Mouse (Mus musculus) erythroblast, embryonic 14.5 days (primary cell): ENCODE data around the gene Slc22a6. TPM values are rescaled to one million over a fixed set of nuclear protein-coding genes. Genes with fewer than 3 reads are reported as not detected.

ENCODE experiments used
- H3K27me3 ChIP-seq: 2 replicates; pipeline ENCODE4 v1.6.1; 2012; ENCODE audit warnings: inconsistent platforms; ENCODE audit not compliant: control insufficient read depth
- H3K36me3 ChIP-seq: 2 replicates; pipeline ENCODE4 v1.6.1; 2012; ENCODE audit warnings: mild to moderate bottlenecking, inconsistent platforms; ENCODE audit not compliant: control insufficient read depth
- H3K4me1 ChIP-seq: 2 replicates; pipeline ENCODE4 v1.6.1; 2012; ENCODE audit warnings: inconsistent platforms; ENCODE audit not compliant: control insufficient read depth
- H3K4me3 ChIP-seq: replicated peaks from 2 replicates; pipeline ENCODE3; 2012; ENCODE audit warnings: moderate library complexity, mild to moderate bottlenecking, inconsistent platforms
- H3K9me3 ChIP-seq: 2 replicates; pipeline ENCODE4 v1.6.1; 2012; ENCODE audit warnings: low read length, inconsistent platforms, mixed read lengths; ENCODE audit not compliant: control insufficient read depth
- GATA1 ChIP-seq: IDR thresholded peaks from 2 replicates; pipeline ENCODE4 v1.6.1; 2012; ENCODE audit warnings: low read length, inconsistent platforms, mixed read lengths
- TAL1 ChIP-seq: IDR thresholded peaks from 3 replicates; pipeline ENCODE4 v1.6.1; 2012; ENCODE audit warnings: low read length, inconsistent platforms, mixed read lengths
- polyA plus RNA-seq: library from polyadenylated mRNA; stranded (reverse); fragments of >175 nt; gene quantifications from 2 replicates; pipeline ENCODE4 v1.2.3, GENCODE M21; 2012

The Slc22a6 gene
- polyA plus RNA-seq, 1 experiment: not detected

DNA sequence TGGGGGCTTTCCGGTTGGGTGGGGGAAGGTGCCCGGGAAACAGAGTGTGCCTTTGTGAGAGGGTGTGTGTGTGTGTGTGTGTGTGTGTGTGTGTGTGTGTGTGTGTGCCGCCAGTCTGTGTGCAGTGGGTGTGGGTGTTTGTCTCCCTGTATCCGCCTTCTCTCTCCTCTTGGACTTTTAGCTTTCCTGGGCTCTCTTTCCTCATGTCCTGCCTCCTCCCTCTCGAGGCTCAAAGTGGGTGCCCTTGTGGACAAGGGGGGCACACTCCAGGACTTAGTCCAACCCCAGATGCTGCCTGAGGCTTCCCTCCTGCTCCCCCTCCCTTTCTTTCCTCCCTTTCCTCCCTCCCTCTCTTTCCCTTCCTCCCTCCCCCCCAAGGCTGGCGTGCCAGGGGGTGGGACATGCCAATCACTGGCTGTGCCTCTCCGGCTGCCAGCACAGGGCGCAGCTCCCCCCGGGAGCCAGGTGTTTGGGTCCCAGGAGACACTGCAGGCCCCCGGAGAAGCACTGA is 46.1 kb downstream of the Slc22a6 start:
- peaks cover 37% of the 10 kb centered on the region for H3K4me1 ChIP-seq
- no peak overlapping the region for H3K4me3 ChIP-seq
- no peaks in the 10 kb centered on the region for H3K36me3 ChIP-seq
- peaks cover 35% of the 10 kb centered on the region for H3K27me3 ChIP-seq
- no peaks in the 10 kb centered on the region for H3K9me3 ChIP-seq
- TF ChIP-seq TAL1 (no peak), GATA1 (no peak)

DNA sequence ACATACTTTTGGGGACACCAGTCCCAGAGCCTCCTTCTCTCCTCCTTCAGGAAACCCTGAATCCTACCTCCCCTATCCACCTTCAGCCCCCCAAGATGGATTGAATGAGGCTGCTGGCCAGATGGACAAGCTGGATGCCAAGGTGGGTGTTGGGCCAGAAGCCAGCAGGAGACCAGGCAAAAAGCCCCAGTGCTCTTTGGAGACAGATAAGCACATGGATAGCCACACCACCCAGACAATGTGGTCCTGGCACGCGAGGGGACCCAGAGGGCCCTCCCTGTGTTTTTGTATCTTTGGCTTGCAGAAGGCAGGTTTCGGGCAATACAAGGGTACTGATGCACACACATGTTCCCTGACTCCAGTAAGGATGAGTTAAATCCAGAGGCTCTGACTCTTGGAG is 47.0 kb downstream of the Slc22a6 start:
- Histone ChIP-seq H3K27me3 (peaks cover 35% of the 10 kb centered on the region), H3K9me3 (no peaks in the 10 kb centered on the region), H3K36me3 (no peaks in the 10 kb centered on the region), H3K4me1 (peaks cover 42% of the 10 kb centered on the region), H3K4me3 (no peak overlapping the region)
- TF ChIP-seq TAL1 (no peak), GATA1 (no peak)

DNA sequence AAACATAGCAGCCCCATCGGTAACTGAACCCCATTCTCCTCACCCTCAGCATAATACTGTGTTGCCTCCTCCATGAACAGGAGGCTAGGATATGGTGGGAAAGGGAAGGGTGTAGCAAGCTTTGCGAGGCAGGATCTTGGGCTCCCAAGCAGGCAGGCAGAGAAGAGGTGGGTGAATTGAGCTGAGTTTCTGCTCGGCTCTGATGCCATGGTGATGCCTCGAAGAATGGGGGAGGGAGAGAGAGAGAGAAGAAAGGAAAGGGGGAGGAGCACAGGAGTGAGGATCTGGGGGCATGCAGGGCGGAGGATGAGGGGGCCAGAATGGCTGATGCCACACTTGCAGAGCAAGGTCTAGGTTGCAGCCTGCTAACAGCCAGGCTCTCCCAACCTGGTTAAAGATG is 47.9 kb downstream of the Slc22a6 start:
- H3K36me3 ChIP-seq: no peaks in the 10 kb centered on the region
- H3K9me3 ChIP-seq: no peaks in the 10 kb centered on the region
- TF ChIP-seq GATA1: no peak
- no peak for TF ChIP-seq TAL1
- H3K4me3 ChIP-seq: no peak overlapping the region
- peaks cover 30% of the 10 kb centered on the region for H3K27me3 ChIP-seq
- H3K4me1 ChIP-seq: peaks cover 42% of the 10 kb centered on the region

DNA sequence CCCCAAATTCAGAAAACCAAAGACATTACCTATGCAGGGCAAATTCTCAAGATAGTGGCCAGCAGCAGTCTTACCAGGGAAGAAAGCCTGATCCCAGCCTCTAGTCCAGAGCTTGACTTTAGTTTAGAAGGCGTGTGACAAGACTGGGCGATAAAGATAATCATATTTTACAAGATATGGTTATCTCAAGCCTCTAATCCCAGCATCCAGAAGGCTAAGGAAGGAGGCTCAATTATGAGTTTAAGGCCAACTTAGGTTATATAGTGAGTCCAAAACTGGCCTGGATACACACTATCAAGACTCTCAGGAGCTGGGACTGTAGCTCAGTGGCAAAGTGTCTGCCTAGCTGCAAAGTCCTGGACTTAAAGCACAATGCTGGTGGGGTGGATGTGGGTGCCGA is 55.0 kb downstream of the Slc22a6 start:
- H3K9me3 ChIP-seq: no peaks in the 10 kb centered on the region
- peaks cover 42% of the 10 kb centered on the region for H3K4me1 ChIP-seq

DNA sequence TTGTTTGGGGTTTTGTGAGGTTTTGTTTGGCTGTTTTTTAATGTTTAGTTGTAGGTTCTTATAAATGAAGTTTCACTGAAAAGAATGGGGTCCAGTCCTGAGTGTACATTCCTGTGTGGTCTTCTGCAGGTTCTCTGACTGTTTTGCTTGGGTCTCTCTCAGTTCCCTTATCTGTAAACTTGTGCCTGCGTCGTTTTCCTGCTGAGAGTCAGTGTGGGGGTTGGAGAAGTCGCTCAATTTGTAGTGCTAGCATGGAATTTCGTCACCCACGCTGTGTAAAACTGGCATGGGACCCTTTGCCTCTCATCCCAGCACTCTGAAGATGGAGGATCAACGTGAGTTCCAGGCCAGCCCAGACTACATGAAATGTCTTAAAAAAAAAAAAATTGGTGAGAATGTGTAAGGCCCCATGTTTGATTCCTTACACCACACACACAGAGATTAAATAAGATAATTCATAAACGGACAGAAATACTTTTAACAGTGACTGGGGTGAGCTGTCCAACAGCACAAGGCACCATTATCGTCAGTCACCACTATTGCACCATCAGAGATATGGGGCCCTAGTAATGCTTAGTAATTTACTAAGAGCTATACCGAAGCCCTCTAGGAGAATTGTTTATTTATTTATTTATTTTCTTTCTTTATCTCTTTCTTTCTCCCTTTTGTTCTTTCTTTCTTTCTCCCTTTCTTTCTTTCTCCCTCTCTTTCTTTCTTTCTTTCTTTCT is 55.7 kb downstream of the Slc22a6 start:
- Histone ChIP-seq H3K4me3 (no peak overlapping the region), H3K9me3 (no peaks in the 10 kb centered on the region), H3K36me3 (no peaks in the 10 kb centered on the region), H3K4me1 (peaks cover 42% of the 10 kb centered on the region), H3K27me3 (no peaks in the 10 kb centered on the region)
- TF ChIP-seq TAL1: no peak
- TF ChIP-seq GATA1: no peak

More for the DNA sequence above, 55.0 kb downstream of the Slc22a6 start:
- Histone ChIP-seq H3K27me3 (no peaks in the 10 kb centered on the region), H3K36me3 (no peaks in the 10 kb centered on the region), H3K4me3 (no peak overlapping the region)
- no peak; the same call in 1 of the 2 replicates for TF ChIP-seq GATA1
- no peak for TF ChIP-seq TAL1

Other genes starting within 250 kb of the Slc22a6 start
- not detected in 2 replicates for gene Slc22a30, start 212.9 kb upstream of the Slc22a6 start, polyA plus RNA-seq
- gene Slc22a8, start 26.8 kb upstream of the Slc22a6 start, polyA plus RNA-seq: 0.01 TPM in 1 of 2 replicates, not detected in the other
- 0.01 TPM in 1 of 2 replicates, not detected in the other for gene Chrm1, start 45.8 kb downstream of the Slc22a6 start, polyA plus RNA-seq
- 33.5 and 37.4 TPM in 2 replicates for gene Slc3a2, start 105.3 kb downstream of the Slc22a6 start, polyA plus RNA-seq
- gene Wdr74, start 117.8 kb downstream of the Slc22a6 start, polyA plus RNA-seq: 1.7 and 2.5 TPM in 2 replicates
- gene 1700092M07Rik, start 122.7 kb downstream of the Slc22a6 start, polyA plus RNA-seq: not detected in 2 replicates
- gene Stx5a, start 123.4 kb downstream of the Slc22a6 start, polyA plus RNA-seq: 3.3 and 3.6 TPM in 2 replicates
- gene Nxf1, start 139.0 kb downstream of the Slc22a6 start, polyA plus RNA-seq: 2.9 and 3.0 TPM in 2 replicates
- 4.9 and 5.0 TPM in 2 replicates for gene Tmem223, start 153.0 kb downstream of the Slc22a6 start, polyA plus RNA-seq
- gene Tmem179b, start 156.4 kb downstream of the Slc22a6 start, polyA plus RNA-seq: 10.3 and 14.4 TPM in 2 replicates
- 4.1 and 4.7 TPM in 2 replicates for gene Taf6l, start 168.4 kb downstream of the Slc22a6 start, polyA plus RNA-seq
- 0.36 and 0.84 TPM in 2 replicates for gene Polr2g, start 180.5 kb downstream of the Slc22a6 start, polyA plus RNA-seq
- 0.06 and 0.07 TPM in 2 replicates for gene Zbtb3, start 184.5 kb downstream of the Slc22a6 start, polyA plus RNA-seq
- 0.24 TPM in 2 replicates for gene Ttc9c, start 201.3 kb downstream of the Slc22a6 start, polyA plus RNA-seq
- 8.6 and 10.2 TPM in 2 replicates for gene Hnrnpul2, start 202.0 kb downstream of the Slc22a6 start, polyA plus RNA-seq
- 0.10 TPM in 1 of 2 replicates, not detected in the other for gene AC129217.1, start 211.7 kb downstream of the Slc22a6 start, polyA plus RNA-seq
- 4.6 and 6.4 TPM in 2 replicates for gene Bscl2, start 219.4 kb downstream of the Slc22a6 start, polyA plus RNA-seq
- gene Gng3, start 221.2 kb downstream of the Slc22a6 start, polyA plus RNA-seq: not detected in 2 replicates
- gene Lrrn4cl, start 232.7 kb downstream of the Slc22a6 start, polyA plus RNA-seq: not detected in 2 replicates